Mouse (Mus musculus): ENCODE results near the gene Nup98. TPM values are rescaled to one million over a fixed set of nuclear protein-coding genes. Genes with fewer than 3 reads are reported as not detected.

Nup98 gene
- total RNA-seq, 1 experiment, result 59.4 TPM

GRCm38 (mm10) chr7:102200576-102200975 lies 9.4 kb downstream of the Nup98 start:
- Histone ChIP-seq H3K27ac (ENCODE audit: insufficient read depth, low read depth, low read length, poor library complexity, severe bottlenecking) (peak overlapping the region; percentile 91; the same call in 1 of the 2 replicates), H3K4me1 (ENCODE audit: control insufficient read depth in 2 of 2, insufficient read depth in 2 of 2, low read length in 2 of 2, poor library complexity in 1 of 2) (peaks cover 10 to 17% of the 10 kb centered on the region in 2 experiments), H3K9me3 (ENCODE audit: control insufficient read depth, insufficient read depth, low read depth, low read length) (no peaks in the 10 kb centered on the region), H3K36me3 (ENCODE audit: control insufficient read depth, insufficient read depth, low read length, poor library complexity, severe bottlenecking) (no peaks in the 10 kb centered on the region), H3K4me3 (ENCODE audit: insufficient read depth in 1 of 2, low read depth in 1 of 2, low read length in 2 of 2, poor library complexity in 1 of 2, severe bottlenecking in 1 of 2) (0 out of 4 replicates have a peak overlapping the region, but pooled peaks of 1 of the 2 experiments have one; percentile 10), H3K9ac (ENCODE audit: insufficient read depth, low read depth, low read length, poor library complexity, severe bottlenecking) (no peak overlapping the region)
- TF ChIP-seq ZC3H11A (IDR thresholded peaks at IDR 0.05; ENCODE audit: borderline replicate concordance, low read depth, low read length) (no peak), HCFC1 (IDR thresholded peaks at IDR 0.05; ENCODE audit: borderline replicate concordance, insufficient read depth, low read length) (no peak), CHD2 (IDR thresholded peaks at IDR 0.05; ENCODE audit: low read depth, low read length) (no peak), ZNF384 (IDR thresholded peaks at IDR 0.05; ENCODE audit: low read depth, low read length) (no peak), MAFK (IDR thresholded peaks at IDR 0.05; ENCODE audit: insufficient read depth, low read depth, low read length) (no peak)
- peak; percentile 27 for DNase-seq (ENCODE audit: low read depth, low spot score)
- in situ Hi-C loops (cut with MboI; ENCODE audit: low sequenced_read_pairs in 2 of 2, unreplicated experiment in 2 of 2), result no loop called here

GRCm38 (mm10) chr7:102192356-102192755 lies 17.6 kb downstream of the Nup98 start:
- TF ChIP-seq MAFK (IDR thresholded peaks at IDR 0.05; ENCODE audit: insufficient read depth, low read depth, low read length), result no peak
- TF ChIP-seq HCFC1 (IDR thresholded peaks at IDR 0.05; ENCODE audit: borderline replicate concordance, insufficient read depth, low read length), result no peak
- TF ChIP-seq ZNF384 (IDR thresholded peaks at IDR 0.05; ENCODE audit: low read depth, low read length), result no peak
- no peak for TF ChIP-seq ZC3H11A (IDR thresholded peaks at IDR 0.05; ENCODE audit: borderline replicate concordance, low read depth, low read length)
- no peak for TF ChIP-seq CHD2 (IDR thresholded peaks at IDR 0.05; ENCODE audit: low read depth, low read length)
- in situ Hi-C loops (cut with MboI; ENCODE audit: low sequenced_read_pairs in 2 of 2, unreplicated experiment in 2 of 2), result no loop called here
- no peak for DNase-seq (ENCODE audit: low read depth, low spot score)
- no peaks in the 10 kb centered on the region for H3K9me3 ChIP-seq (ENCODE audit: control insufficient read depth, insufficient read depth, low read depth, low read length)
- H3K9ac ChIP-seq (ENCODE audit: insufficient read depth, low read depth, low read length, poor library complexity, severe bottlenecking), result no peak overlapping the region
- peaks cover 3% of the 10 kb centered on the region; the same call in 1 of the 2 replicates for H3K36me3 ChIP-seq (ENCODE audit: control insufficient read depth, insufficient read depth, low read length, poor library complexity, severe bottlenecking)
- no peak overlapping the region for H3K27ac ChIP-seq (ENCODE audit: insufficient read depth, low read depth, low read length, poor library complexity, severe bottlenecking)
- H3K4me3 ChIP-seq (ENCODE audit: insufficient read depth in 1 of 2, low read depth in 1 of 2, low read length in 2 of 2, poor library complexity in 1 of 2, severe bottlenecking in 1 of 2), result no peak overlapping the region
- no peaks in the 10 kb centered on the region for H3K4me1 ChIP-seq (ENCODE audit: control insufficient read depth in 2 of 2, insufficient read depth in 2 of 2, low read length in 2 of 2, poor library complexity in 1 of 2)

GRCm38 (mm10) chr7:102183849-102184248 lies 26.1 kb downstream of the Nup98 start:
- no peak overlapping the region for H3K4me3 ChIP-seq (ENCODE audit: insufficient read depth in 1 of 2, low read depth in 1 of 2, low read length in 2 of 2, poor library complexity in 1 of 2, severe bottlenecking in 1 of 2)
- H3K27ac ChIP-seq (ENCODE audit: insufficient read depth, low read depth, low read length, poor library complexity, severe bottlenecking), result no peak overlapping the region
- in situ Hi-C loops (cut with MboI; ENCODE audit: low sequenced_read_pairs in 2 of 2, unreplicated experiment in 2 of 2), result no loop called here
- TF ChIP-seq MAFK (IDR thresholded peaks at IDR 0.05; ENCODE audit: insufficient read depth, low read depth, low read length) (no peak), HCFC1 (IDR thresholded peaks at IDR 0.05; ENCODE audit: borderline replicate concordance, insufficient read depth, low read length) (no peak), ZC3H11A (IDR thresholded peaks at IDR 0.05; ENCODE audit: borderline replicate concordance, low read depth, low read length) (no peak), CHD2 (IDR thresholded peaks at IDR 0.05; ENCODE audit: low read depth, low read length) (no peak), ZNF384 (IDR thresholded peaks at IDR 0.05; ENCODE audit: low read depth, low read length) (no peak)
- H3K36me3 ChIP-seq (ENCODE audit: control insufficient read depth, insufficient read depth, low read length, poor library complexity, severe bottlenecking), result peaks cover 17% of the 10 kb centered on the region
- no peaks in the 10 kb centered on the region for H3K9me3 ChIP-seq (ENCODE audit: control insufficient read depth, insufficient read depth, low read depth, low read length)
- DNase-seq (ENCODE audit: low read depth, low spot score), result no peak
- no peaks in the 10 kb centered on the region for H3K4me1 ChIP-seq (ENCODE audit: control insufficient read depth in 2 of 2, insufficient read depth in 2 of 2, low read length in 2 of 2, poor library complexity in 1 of 2)
- no peak overlapping the region for H3K9ac ChIP-seq (ENCODE audit: insufficient read depth, low read depth, low read length, poor library complexity, severe bottlenecking)

- in situ Hi-C loops (cut with MboI; ENCODE audit: low sequenced_read_pairs in 2 of 2, unreplicated experiment in 2 of 2), result no loop called here
- DNase-seq (ENCODE audit: low read depth, low spot score), result peak; percentile 17
- Histone ChIP-seq H3K27ac (ENCODE audit: insufficient read depth, low read depth, low read length, poor library complexity, severe bottlenecking) (no peak overlapping the region), H3K9ac (ENCODE audit: insufficient read depth, low read depth, low read length, poor library complexity, severe bottlenecking) (no peak overlapping the region), H3K36me3 (ENCODE audit: control insufficient read depth, insufficient read depth, low read length, poor library complexity, severe bottlenecking) (no peaks in the 10 kb centered on the region; the same call in 1 of the 2 replicates), H3K4me3 (ENCODE audit: insufficient read depth in 1 of 2, low read depth in 1 of 2, low read length in 2 of 2, poor library complexity in 1 of 2, severe bottlenecking in 1 of 2) (no peak overlapping the region), H3K4me1 (ENCODE audit: control insufficient read depth in 2 of 2, insufficient read depth in 2 of 2, low read length in 2 of 2, poor library complexity in 1 of 2) (no peaks in the 10 kb centered on the region), H3K9me3 (ENCODE audit: control insufficient read depth, insufficient read depth, low read depth, low read length) (no peaks in the 10 kb centered on the region)
- TF ChIP-seq HCFC1 (IDR thresholded peaks at IDR 0.05; ENCODE audit: borderline replicate concordance, insufficient read depth, low read length) (no peak), ZNF384 (IDR thresholded peaks at IDR 0.05; ENCODE audit: low read depth, low read length) (no peak), CHD2 (IDR thresholded peaks at IDR 0.05; ENCODE audit: low read depth, low read length) (no peak), MAFK (IDR thresholded peaks at IDR 0.05; ENCODE audit: insufficient read depth, low read depth, low read length) (no peak), ZC3H11A (IDR thresholded peaks at IDR 0.05; ENCODE audit: borderline replicate concordance, low read depth, low read length) (no peak)
Observed at GRCm38 (mm10) chr7:102170300-102170699, 39.7 kb downstream of the Nup98 start.
